Mouse (Mus musculus) monocyte, adult 2 months (primary cell): Measurements from ENCODE around the gene Vmn1r189.
A peak's percentile ranks its signal among the peaks of the same experiment; 100 is the strongest.
"Not testable (repeated sequence)": the region's sequence is repeated elsewhere in the genome, so short reads cannot be mapped to it uniquely, and the experiment has no call there.

Source experiments
- DNase-seq, 2 experiments: peaks; one replicate each; pipeline ENCODE4 v3.0.0; 2022; ENCODE audit warnings: low spot score in 2 of 2, low read depth in 1 of 2

The Vmn1r189 gene

GRCm38 (mm10) chr13:22105724-22106123 is at the start of gene Vmn1r189:
Gene Vmn1r189 (minus strand): TSS chr13:22105824.
- not testable (repeated sequence) for DNase-seq

DNA sequence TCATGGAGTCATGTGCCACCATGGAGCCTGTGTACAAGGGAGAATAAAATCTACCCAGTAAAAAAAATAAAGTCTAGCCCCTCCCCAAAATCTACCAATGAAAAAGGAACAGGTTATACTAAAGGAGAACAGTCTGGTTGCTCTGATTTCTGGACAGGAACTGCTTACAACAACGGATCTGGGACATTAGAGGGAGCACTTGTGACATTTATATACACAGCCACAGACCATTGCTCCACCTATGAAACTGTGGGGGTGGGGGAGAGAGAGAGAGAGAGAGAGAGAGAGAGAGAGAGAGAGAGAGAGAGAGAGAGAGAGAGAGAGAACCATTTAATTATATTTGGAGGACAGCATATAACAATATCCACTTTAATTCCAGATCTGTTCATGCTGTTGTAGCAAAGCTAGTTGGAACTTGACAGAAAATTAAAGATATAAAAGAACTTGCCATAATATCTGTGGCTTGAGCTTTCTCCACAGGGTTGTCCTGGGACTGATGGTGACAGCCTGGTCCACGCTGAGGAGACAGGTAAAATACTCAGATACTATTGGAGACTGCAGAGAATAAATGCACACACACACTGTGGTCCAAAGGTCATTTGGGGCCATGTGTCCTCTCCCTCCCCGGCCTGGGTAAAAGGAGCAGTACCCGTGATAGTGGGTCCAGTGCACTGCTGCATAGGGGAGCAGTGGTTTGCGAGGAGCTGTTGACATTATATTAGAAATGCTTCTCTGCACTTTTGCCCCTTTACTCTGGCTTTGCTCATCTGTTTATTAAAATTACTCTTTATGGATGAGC is 31.1 kb upstream of the Vmn1r189 start:
- DNase-seq = not testable (repeated sequence)

DNA sequence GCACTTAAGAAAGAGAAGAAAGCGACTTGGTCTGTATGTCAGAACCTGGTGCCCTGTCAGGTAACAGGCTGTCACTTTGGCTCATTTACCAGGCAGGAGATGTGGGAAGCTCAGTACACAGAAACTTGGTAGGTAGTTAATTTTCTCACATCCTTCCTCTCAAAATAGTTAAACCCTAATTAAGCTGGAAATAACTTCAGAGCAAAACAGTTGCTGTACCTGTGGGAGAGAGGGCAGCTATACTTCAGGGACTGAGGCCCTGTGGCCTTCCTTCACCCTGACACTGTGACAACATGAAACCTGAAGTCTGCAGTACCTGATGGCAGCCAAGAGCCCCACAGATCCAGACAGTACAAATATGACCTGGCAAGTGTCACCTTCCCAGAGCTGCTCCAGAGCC is 21.5 kb downstream of the Vmn1r189 start, which contains the start of gene Vmn1r188:
Gene Vmn1r188, plus strand, starts transcription at position 301 of the 400 bp plus-strand sequence.
- DNase-seq = not testable (repeated sequence)

DNA sequence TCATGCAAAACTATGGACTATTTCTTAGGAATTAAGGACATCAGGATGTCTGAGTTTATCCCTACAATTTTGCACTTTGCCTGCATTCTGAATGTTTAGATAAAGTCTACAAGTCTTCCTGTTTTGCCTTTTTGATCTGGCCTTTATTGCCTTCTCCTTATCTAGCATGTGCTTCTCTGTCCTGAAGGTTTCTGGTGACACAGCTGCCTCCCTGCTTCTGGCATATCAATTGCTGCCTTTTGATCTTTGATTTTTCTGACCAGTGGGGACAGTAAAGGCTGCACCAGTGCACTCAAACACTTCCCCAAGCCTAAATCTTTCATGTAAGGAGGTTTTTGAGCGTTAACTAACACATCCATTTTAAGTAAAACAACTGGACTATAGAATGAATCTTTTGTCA is 42.2 kb downstream of the Vmn1r189 start:
- no peak for DNase-seq

DNA sequence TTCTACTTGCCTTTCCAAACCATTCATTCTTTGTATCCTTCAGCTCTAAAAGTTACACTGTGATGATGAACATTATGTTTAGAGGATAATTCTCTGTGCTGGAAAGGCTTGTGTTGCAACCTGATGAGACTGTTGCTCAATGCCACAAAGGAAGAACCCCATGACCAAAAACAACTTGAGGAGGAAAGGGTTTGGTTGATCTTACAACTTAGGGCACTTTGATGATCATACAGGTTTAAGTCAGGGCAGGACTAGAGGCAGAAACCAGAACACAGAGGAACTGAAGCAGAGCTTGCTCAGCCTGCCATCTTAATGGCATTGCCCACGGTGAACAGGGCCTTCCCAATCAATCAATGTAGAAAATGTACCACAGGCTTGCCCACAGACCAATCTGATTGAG is 44.2 kb downstream of the Vmn1r189 start:
- no peak for DNase-seq

DNA sequence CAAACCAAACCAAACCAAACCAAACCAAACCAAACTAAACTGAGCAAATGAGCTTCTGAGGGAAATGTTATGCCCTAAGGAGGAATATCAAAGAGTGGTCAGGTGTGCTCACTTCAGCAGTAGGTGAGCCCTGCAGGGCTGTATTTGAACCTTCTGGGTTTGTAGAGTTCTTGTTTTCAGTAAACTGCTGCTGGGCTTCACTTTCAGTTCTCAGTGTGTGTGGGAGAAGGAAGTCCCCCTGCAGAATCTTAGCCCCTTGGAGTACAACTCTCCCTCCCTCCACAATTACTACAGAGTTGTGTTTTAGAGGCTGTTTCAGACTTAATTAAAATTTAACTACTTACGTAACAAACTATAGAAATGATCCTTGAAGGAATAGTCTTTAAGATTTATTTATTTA is 51.9 kb downstream of the Vmn1r189 start:
- no peak for DNase-seq

DNA sequence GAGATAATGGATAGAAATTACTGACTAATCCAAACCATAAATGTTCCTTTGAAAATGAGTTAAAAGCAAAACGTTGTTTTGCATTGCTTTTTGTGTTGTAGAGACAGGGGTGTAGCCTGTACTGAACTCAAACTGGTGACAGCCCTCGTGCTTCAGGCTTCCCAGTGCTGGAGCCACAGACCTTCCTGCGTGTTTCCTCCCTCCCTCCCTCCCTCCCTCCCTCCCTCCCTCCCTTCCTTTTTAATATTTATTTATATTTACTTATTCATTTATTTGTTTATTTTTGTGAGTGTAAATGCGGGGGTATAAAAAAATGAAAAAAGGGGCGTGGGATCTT is 54.1 kb downstream of the Vmn1r189 start:
- no peak for DNase-seq

DNA sequence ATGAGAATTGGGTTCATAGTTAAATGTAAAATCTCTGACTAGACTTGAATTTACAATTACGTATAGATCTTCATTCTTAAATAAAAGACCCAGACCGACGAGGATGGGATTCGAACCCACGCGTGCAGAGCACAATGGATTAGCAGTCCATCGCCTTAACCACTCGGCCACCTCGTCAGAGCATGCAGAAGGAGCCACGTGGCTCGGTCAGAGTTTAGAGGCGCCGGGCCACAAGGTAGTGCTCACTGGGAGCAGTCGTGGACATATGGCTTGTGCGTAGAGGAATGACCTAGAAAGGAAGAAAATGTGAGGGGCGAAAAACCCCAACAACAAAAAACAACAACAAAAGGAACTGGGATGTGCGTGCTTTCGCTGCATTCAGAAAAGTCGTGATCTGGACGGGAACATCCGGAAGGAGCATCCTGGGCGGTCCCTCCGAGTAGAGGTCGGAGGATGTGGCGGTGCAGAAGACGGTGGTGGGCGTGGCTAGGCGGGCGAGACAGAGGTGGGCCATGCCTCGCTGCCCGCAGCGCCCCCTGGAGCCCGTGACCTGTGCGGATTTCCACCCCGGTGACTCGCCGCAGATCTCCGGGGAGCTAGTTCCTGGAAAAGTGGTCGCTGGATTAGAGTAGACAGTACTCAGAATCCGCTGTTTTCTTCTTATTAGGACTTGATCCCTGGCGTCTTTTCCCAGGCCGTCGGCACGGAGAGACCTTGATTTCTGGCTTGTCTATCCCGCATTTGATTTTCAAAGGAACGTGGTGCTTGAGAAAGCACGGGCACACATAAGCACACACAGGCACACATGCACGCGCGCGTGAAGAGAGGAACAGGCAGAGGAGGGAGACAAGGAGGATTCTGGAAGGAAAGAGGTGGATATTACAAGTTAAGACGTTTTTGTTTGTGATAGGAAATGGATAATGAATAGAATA is 54.8 kb downstream of the Vmn1r189 start:
- DNase-seq = peak; percentile 77 to 83
